Mouse (Mus musculus) testis, adult 2 months (tissue): Measurements from ENCODE around the gene Irf2bpl.

Experiments used
- CTCF ChIP-seq: fragments of 200-500 bp; IDR thresholded peaks from 2 replicates; pipeline ENCODE4 v1.5.1; 2012; ENCODE audit warnings: low read depth, mild to moderate bottlenecking, inconsistent platforms, low read length, moderate library complexity; ENCODE audit not compliant: control insufficient read depth, insufficient read depth, insufficient replicate concordance
- POLR2A ChIP-seq: fragments of 200-500 bp; IDR thresholded peaks from 2 replicates; pipeline ENCODE4 v1.6.1; 2012; ENCODE audit warnings: low read depth, mild to moderate bottlenecking, inconsistent platforms, low read length, moderate library complexity; ENCODE audit not compliant: control insufficient read depth

DNA sequence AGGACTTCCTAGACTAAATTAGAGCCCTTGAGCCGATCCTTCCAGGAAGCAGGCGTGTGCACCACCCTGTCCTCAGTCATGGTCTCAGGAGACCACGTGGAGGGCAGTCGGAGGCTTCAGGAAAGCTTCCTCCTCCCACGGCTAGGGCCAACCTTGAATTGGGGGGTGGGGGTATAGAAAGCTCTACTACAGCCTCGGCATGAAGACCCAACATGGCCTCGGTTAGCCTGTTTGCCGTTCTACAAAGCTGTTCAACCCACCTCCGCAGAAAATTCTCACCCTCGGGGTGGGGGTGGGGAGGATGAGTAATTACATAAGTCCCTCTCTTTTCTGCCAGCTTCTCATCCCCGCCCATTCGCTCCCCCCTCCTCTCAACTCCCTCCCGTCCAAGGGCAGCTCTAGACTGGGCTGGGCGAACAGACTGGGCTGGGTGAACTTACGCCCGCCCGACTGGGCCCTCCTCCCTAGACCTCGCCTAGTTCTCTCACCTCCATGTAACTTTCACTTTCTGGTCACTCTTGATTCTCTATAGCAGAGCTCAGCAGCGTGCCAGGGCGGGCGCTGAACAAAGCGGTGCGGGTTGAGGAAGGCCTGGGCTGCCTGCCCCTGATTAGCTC is 48.1 kb downstream of the Irf2bpl start:
- TF ChIP-seq POLR2A = no peak
- TF ChIP-seq CTCF = no peak
